Mouse (Mus musculus): ENCODE data around the gene Naif1. TPM values are rescaled to one million over a fixed set of nuclear protein-coding genes. Genes with fewer than 3 reads are reported as not detected.
A peak's percentile ranks its signal among the peaks of the same experiment; 100 is the strongest.
"Not testable (repeated sequence)": the region's sequence is repeated elsewhere in the genome, so short reads cannot be mapped to it uniquely, and the experiment has no call there.

The Naif1 gene
- total RNA-seq, 2 experiments from 2014 or later = 4.3 to 5.2 TPM

- no peak for DNase-seq
Measured at GRCm38 (mm10) chr2:32455101-32455500, 4.8 kb downstream of the Naif1 start.

GRCm38 (mm10) chr2:32458300-32458699 is 8.0 kb downstream of the Naif1 start:
- peak; percentile 69 to 72 for DNase-seq

GRCm38 (mm10) chr2:32459657-32460056 is 9.4 kb downstream of the Naif1 start:
- no peak for DNase-seq

GRCm38 (mm10) chr2:32463773-32464172 is 13.5 kb downstream of the Naif1 start:
- no peak for DNase-seq

GRCm38 (mm10) chr2:32464212-32464891 is 14.1 kb downstream of the Naif1 start:
- no peak for DNase-seq

GRCm38 (mm10) chr2:32471001-32471680 is 20.9 kb downstream of the Naif1 start:
- no peak for DNase-seq

- peak; percentile 77 to 81 for DNase-seq
Measured at GRCm38 (mm10) chr2:32471681-32472061, 21.4 kb downstream of the Naif1 start.

GRCm38 (mm10) chr2:32475361-32475760 is 25.1 kb downstream of the Naif1 start:
- not testable (repeated sequence) for DNase-seq

- no peak for DNase-seq
Measured at GRCm38 (mm10) chr2:32482351-32482750, 32.1 kb downstream of the Naif1 start.

- peak in 1 of 2 experiments; percentile 32 for DNase-seq
Measured at GRCm38 (mm10) chr2:32483179-32483875, 33.1 kb downstream of the Naif1 start.

- no peak for DNase-seq
Measured at GRCm38 (mm10) chr2:32484933-32485332, 34.7 kb downstream of the Naif1 start.

- DNase-seq = no peak
Measured at GRCm38 (mm10) chr2:32485751-32486150, 35.5 kb downstream of the Naif1 start.

- DNase-seq = no peak
Measured at GRCm38 (mm10) chr2:32486155-32486554, 35.9 kb downstream of the Naif1 start.

GRCm38 (mm10) chr2:32487124-32487623 is 36.9 kb downstream of the Naif1 start:
- peak; percentile 91 to 92 for DNase-seq

GRCm38 (mm10) chr2:32488679-32489078 is 38.4 kb downstream of the Naif1 start:
- peak; percentile 84 to 86 for DNase-seq

GRCm38 (mm10) chr2:32490730-32491129 is 40.5 kb downstream of the Naif1 start:
- DNase-seq = not testable (repeated sequence)

GRCm38 (mm10) chr2:32492661-32493060 is 42.4 kb downstream of the Naif1 start:
- no peak for DNase-seq

GRCm38 (mm10) chr2:32493301-32493701 is 43.0 kb downstream of the Naif1 start:
- DNase-seq = no peak

- no peak for DNase-seq
Measured at GRCm38 (mm10) chr2:32494522-32494921, 44.3 kb downstream of the Naif1 start.

GRCm38 (mm10) chr2:32495185-32495726 is 45.0 kb downstream of the Naif1 start:
- peak in 1 of 2 experiments; percentile 37 for DNase-seq

- DNase-seq = no peak
Measured at GRCm38 (mm10) chr2:32496190-32496589, 45.9 kb downstream of the Naif1 start.

GRCm38 (mm10) chr2:32499365-32499764 is 49.1 kb downstream of the Naif1 start:
- no peak for DNase-seq

GRCm38 (mm10) chr2:32500461-32500860 is 50.2 kb downstream of the Naif1 start:
- DNase-seq = no peak
